Mouse (Mus musculus): ENCODE data around the gene Gstp1. TPM values are rescaled to one million over a fixed set of nuclear protein-coding genes. Genes with fewer than 3 reads are reported as not detected.

The Gstp1 gene
- polyA plus RNA-seq, 1 experiment, result 119 TPM

GRCm38 (mm10) chr19:4036327-4037045, 1.3 kb downstream of the Gstp1 start:
- Histone ChIP-seq H3K4me3 (ENCODE audit: low read depth, low read length) (no peak overlapping the region), H3K27me3 (ENCODE audit: control insufficient read depth, insufficient read depth, low read length, poor library complexity, severe bottlenecking) (no peaks in the 10 kb centered on the region), H3K4me1 (ENCODE audit: control insufficient read depth, insufficient read depth, low read length) (no peaks in the 10 kb centered on the region), H3K9me3 (replicated peaks; ENCODE audit: control insufficient read depth, insufficient read depth, low read length, poor library complexity, severe bottlenecking) (no peaks in the 10 kb centered on the region), H3K9ac (ENCODE audit: low read depth, poor library complexity, severe bottlenecking) (no peak overlapping the region), H3K27ac (ENCODE audit: insufficient read depth, low read length) (no peak overlapping the region), H3K36me3 (ENCODE audit: control insufficient read depth, insufficient read depth, low read length, poor library complexity, severe bottlenecking) (no peaks in the 10 kb centered on the region)
- TF ChIP-seq CTCF (IDR thresholded peaks at IDR 0.05; ENCODE audit: low read depth, low read length) (no peak), EP300 (IDR thresholded peaks at IDR 0.05; ENCODE audit: insufficient read depth, low read depth, low read length) (no peak), POLR2A (IDR thresholded peaks at IDR 0.05; ENCODE audit: insufficient read depth, low read length) (no peak)

DNA sequence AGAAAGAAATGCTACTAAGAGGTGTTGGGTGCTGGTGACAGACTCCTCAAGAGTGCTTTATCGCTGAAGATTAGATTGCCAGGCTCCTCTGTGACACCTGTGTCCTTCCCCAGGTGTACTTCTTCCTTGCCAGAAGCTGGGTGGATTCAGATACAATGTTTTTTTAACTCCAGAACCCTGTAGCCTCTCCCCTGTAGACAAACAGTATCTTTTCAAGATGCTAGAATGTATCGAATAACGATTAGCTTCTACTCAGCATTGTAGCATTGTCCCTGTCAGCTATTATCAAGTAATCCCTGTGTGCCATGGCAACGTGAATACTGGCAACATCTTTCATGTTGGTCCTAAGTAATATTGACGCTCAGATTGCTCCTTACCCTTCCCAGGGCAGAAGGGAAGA, 4.0 kb downstream of the Gstp1 start:
- Histone ChIP-seq H3K9ac (ENCODE audit: low read depth, poor library complexity, severe bottlenecking) (no peak overlapping the region), H3K4me1 (ENCODE audit: control insufficient read depth, insufficient read depth, low read length) (no peaks in the 10 kb centered on the region), H3K4me3 (ENCODE audit: low read depth, low read length) (no peak overlapping the region), H3K27me3 (ENCODE audit: control insufficient read depth, insufficient read depth, low read length, poor library complexity, severe bottlenecking) (no peaks in the 10 kb centered on the region), H3K27ac (ENCODE audit: insufficient read depth, low read length) (no peak overlapping the region), H3K36me3 (ENCODE audit: control insufficient read depth, insufficient read depth, low read length, poor library complexity, severe bottlenecking) (no peaks in the 10 kb centered on the region), H3K9me3 (replicated peaks; ENCODE audit: control insufficient read depth, insufficient read depth, low read length, poor library complexity, severe bottlenecking) (no peaks in the 10 kb centered on the region)
- no peak for TF ChIP-seq EP300 (IDR thresholded peaks at IDR 0.05; ENCODE audit: insufficient read depth, low read depth, low read length)
- no peak for TF ChIP-seq POLR2A (IDR thresholded peaks at IDR 0.05; ENCODE audit: insufficient read depth, low read length)
- no peak for TF ChIP-seq CTCF (IDR thresholded peaks at IDR 0.05; ENCODE audit: low read depth, low read length)

DNA sequence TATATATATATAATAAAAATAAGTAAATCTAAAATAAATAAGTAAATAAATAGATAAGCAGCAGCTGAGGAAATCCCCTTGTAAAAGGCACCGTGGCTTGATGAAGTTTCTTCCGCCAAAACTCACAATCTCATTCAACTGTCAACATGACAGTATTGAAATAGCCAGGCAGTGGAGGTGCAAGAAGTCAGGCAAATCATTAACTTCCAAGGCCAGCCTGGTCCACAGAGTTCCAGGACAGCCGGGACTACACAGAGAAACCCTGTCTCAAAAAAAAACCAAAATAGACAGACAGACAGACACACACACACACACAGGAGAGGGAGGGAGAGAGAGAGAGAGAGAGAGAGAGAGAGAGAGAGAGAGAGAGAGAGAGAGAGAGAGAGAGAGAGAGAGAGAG, 4.5 kb downstream of the Gstp1 start:
- no peak for TF ChIP-seq CTCF (IDR thresholded peaks at IDR 0.05; ENCODE audit: low read depth, low read length)
- no peak for TF ChIP-seq POLR2A (IDR thresholded peaks at IDR 0.05; ENCODE audit: insufficient read depth, low read length)
- TF ChIP-seq EP300 (IDR thresholded peaks at IDR 0.05; ENCODE audit: insufficient read depth, low read depth, low read length), result no peak
- Histone ChIP-seq H3K36me3 (ENCODE audit: control insufficient read depth, insufficient read depth, low read length, poor library complexity, severe bottlenecking) (no peaks in the 10 kb centered on the region), H3K9me3 (replicated peaks; ENCODE audit: control insufficient read depth, insufficient read depth, low read length, poor library complexity, severe bottlenecking) (no peaks in the 10 kb centered on the region), H3K27me3 (ENCODE audit: control insufficient read depth, insufficient read depth, low read length, poor library complexity, severe bottlenecking) (no peaks in the 10 kb centered on the region), H3K4me1 (ENCODE audit: control insufficient read depth, insufficient read depth, low read length) (no peaks in the 10 kb centered on the region), H3K27ac (ENCODE audit: insufficient read depth, low read length) (no peak overlapping the region), H3K9ac (ENCODE audit: low read depth, poor library complexity, severe bottlenecking) (no peak overlapping the region), H3K4me3 (ENCODE audit: low read depth, low read length) (no peak overlapping the region)

DNA sequence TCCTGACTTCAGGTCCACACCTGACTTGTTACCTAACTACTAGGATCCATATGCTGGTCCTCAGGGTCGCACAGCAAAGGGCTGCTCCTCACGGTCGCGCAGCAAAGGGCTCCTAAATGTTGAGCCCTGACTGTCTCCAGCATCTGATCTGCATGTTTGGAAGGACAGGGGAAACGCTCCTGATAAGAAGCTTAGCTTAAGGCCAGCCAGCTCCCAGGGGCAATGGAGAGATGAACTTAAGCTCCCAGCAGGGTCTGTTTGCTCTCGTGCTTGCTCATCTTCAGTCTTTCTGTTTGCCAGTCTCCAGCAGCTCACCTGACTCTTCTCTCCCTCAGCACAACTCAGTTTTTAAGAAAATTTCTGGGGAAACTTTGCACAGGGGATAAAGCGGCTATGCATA, 5.1 kb downstream of the Gstp1 start:
- H3K9me3 ChIP-seq (replicated peaks; ENCODE audit: control insufficient read depth, insufficient read depth, low read length, poor library complexity, severe bottlenecking), result no peaks in the 10 kb centered on the region
- no peak overlapping the region for H3K9ac ChIP-seq (ENCODE audit: low read depth, poor library complexity, severe bottlenecking)
- no peaks in the 10 kb centered on the region for H3K27me3 ChIP-seq (ENCODE audit: control insufficient read depth, insufficient read depth, low read length, poor library complexity, severe bottlenecking)
- no peak overlapping the region for H3K27ac ChIP-seq (ENCODE audit: insufficient read depth, low read length)
- no peaks in the 10 kb centered on the region for H3K4me1 ChIP-seq (ENCODE audit: control insufficient read depth, insufficient read depth, low read length)
- H3K4me3 ChIP-seq (ENCODE audit: low read depth, low read length), result no peak overlapping the region
- TF ChIP-seq CTCF (IDR thresholded peaks at IDR 0.05; ENCODE audit: low read depth, low read length) (no peak), POLR2A (IDR thresholded peaks at IDR 0.05; ENCODE audit: insufficient read depth, low read length) (no peak), EP300 (IDR thresholded peaks at IDR 0.05; ENCODE audit: insufficient read depth, low read depth, low read length) (no peak)
- H3K36me3 ChIP-seq (ENCODE audit: control insufficient read depth, insufficient read depth, low read length, poor library complexity, severe bottlenecking), result no peaks in the 10 kb centered on the region

DNA sequence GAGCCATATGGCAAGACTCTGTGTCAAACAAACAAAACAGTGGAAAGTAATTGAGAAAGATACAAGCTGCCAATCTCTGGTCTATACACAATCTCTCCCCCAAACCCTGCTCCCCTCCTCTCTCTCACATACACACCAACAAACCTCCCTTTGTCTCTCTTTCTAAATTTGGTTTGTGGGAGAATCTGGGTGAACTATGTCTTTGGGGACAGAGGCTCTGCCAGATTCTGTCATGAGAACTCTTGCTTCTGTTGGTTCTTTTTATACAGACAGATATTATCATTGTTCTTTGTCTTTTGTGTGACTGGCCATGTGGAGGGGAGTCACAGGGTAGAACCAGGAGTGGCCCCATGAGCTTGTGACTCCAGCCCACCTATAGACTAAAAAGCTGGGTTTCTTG, 10.2 kb downstream of the Gstp1 start:
- no peak overlapping the region for H3K27ac ChIP-seq (ENCODE audit: insufficient read depth, low read length)
- peaks cover 4% of the 10 kb centered on the region; the same call in 1 of the 2 replicates for H3K9me3 ChIP-seq (replicated peaks; ENCODE audit: control insufficient read depth, insufficient read depth, low read length, poor library complexity, severe bottlenecking)
- TF ChIP-seq POLR2A (IDR thresholded peaks at IDR 0.05; ENCODE audit: insufficient read depth, low read length) (no peak), CTCF (IDR thresholded peaks at IDR 0.05; ENCODE audit: low read depth, low read length) (no peak), EP300 (IDR thresholded peaks at IDR 0.05; ENCODE audit: insufficient read depth, low read depth, low read length) (no peak)
- H3K4me3 ChIP-seq (ENCODE audit: low read depth, low read length), result no peak overlapping the region
- H3K36me3 ChIP-seq (ENCODE audit: control insufficient read depth, insufficient read depth, low read length, poor library complexity, severe bottlenecking), result no peaks in the 10 kb centered on the region
- no peaks in the 10 kb centered on the region for H3K27me3 ChIP-seq (ENCODE audit: control insufficient read depth, insufficient read depth, low read length, poor library complexity, severe bottlenecking)
- H3K4me1 ChIP-seq (ENCODE audit: control insufficient read depth, insufficient read depth, low read length), result no peaks in the 10 kb centered on the region
- no peak overlapping the region for H3K9ac ChIP-seq (ENCODE audit: low read depth, poor library complexity, severe bottlenecking)

DNA sequence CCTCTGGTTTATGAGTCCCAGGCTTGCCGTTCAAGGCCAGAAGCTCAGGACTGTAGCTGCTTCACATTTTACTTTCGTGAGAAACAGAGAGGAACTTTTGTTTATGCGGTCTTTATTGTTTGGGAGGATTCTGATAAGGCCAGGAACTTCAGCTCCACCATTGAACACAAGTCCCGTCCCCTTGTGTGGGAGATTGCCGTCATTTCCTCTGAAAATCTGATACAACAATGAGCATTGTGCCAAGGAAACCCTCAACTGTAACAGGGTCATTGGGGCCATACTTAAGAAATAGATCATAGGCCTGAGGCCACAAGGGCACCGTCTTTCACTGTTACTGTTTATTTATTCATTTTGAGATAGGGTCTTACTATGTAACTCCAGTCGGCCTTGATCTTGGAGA, 14.6 kb downstream of the Gstp1 start:
- Histone ChIP-seq H3K4me1 (ENCODE audit: control insufficient read depth, insufficient read depth, low read length) (no peaks in the 10 kb centered on the region), H3K9ac (ENCODE audit: low read depth, poor library complexity, severe bottlenecking) (no peak overlapping the region), H3K4me3 (ENCODE audit: low read depth, low read length) (no peak overlapping the region), H3K36me3 (ENCODE audit: control insufficient read depth, insufficient read depth, low read length, poor library complexity, severe bottlenecking) (no peaks in the 10 kb centered on the region), H3K27ac (ENCODE audit: insufficient read depth, low read length) (no peak overlapping the region), H3K9me3 (replicated peaks; ENCODE audit: control insufficient read depth, insufficient read depth, low read length, poor library complexity, severe bottlenecking) (peaks cover 4% of the 10 kb centered on the region; the same call in 1 of the 2 replicates), H3K27me3 (ENCODE audit: control insufficient read depth, insufficient read depth, low read length, poor library complexity, severe bottlenecking) (no peaks in the 10 kb centered on the region)
- TF ChIP-seq CTCF (IDR thresholded peaks at IDR 0.05; ENCODE audit: low read depth, low read length), result no peak
- no peak for TF ChIP-seq EP300 (IDR thresholded peaks at IDR 0.05; ENCODE audit: insufficient read depth, low read depth, low read length)
- no peak for TF ChIP-seq POLR2A (IDR thresholded peaks at IDR 0.05; ENCODE audit: insufficient read depth, low read length)

All from ES-Bruce4 (cell line).